Mouse (Mus musculus): ENCODE measurements at regions not wholly inside any gene's neighbourhood (a gene's known extent, or its start where the extent isn't known, plus 50 kb on each side); places are given as distances from the start of the nearest gene placed in this dataset.

DNA sequence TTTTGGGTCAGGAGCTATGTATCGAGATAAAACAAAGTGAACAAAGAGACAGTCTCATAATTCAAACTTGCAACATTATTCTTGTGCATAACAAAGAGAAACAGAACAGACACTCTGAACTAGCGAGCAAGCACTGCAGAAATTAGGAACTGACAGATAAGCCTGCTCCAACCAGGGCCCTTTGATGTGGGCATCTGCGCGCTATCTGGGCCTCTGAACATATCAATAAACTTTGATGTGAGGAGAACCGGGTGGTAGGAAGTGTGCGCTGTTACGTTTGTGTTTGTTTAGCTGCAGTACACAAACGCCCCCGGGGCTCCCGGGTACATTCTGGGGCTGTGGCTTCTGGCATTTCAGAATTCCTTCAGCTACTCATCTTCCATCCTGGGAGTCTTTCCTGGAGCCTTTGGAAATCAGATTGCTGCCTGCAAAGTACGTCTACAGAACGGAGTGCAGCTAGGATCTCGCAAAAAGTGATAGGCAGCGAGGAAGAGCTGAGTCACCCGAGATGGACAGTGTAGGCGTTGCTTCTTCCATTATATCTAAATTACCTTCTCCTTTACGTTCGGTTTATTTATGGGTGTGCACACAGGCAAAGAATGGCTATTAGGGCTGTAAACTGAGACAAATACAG is 232.0 kb downstream of the Sipa1l2 start:
- Histone ChIP-seq H3K4me3 (ENCODE audit: control insufficient read depth, low read depth, low read length) (no peak overlapping the region), H3K36me3 (ENCODE audit: control insufficient read depth, insufficient read depth, low read length) (no peaks in the 10 kb centered on the region), H3K27me3 (ENCODE audit: control insufficient read depth, insufficient read depth, low read length) (no peaks in the 10 kb centered on the region), H3K4me1 (ENCODE audit: control insufficient read depth, insufficient read depth, low read length) (peaks cover 4% of the 10 kb centered on the region), H3K27ac (ENCODE audit: control insufficient read depth, insufficient read depth, low read depth, low read length) (no peak overlapping the region)
- TF ChIP-seq POLR2A (IDR thresholded peaks at IDR 0.05; ENCODE audit: control insufficient read depth, low read depth, low read length), result no peak
- TF ChIP-seq CTCF (IDR thresholded peaks at IDR 0.05; ENCODE audit: control insufficient read depth, insufficient read depth, insufficient replicate concordance, low read depth, low read length), result no peak

DNA sequence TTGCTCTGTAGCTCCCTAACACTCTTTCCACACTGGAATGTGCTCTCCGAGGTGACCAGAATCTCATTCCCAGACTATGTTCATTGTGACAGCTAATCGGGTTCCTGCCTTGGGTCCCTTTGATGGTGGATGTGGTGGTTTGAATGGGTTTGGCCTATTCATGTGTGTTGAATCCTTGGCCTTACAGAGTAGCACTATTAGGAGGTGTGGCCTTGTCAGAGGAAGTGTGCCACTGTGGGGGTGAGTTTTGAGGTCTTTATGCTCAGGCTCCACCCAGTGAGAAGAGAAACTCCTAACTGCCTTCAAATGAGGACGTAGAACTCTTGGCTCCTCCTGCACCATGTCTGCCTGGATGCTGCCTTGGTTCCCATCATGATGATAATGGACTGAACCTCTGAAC is 232.8 kb downstream of the Sipa1l2 start:
- no peaks in the 10 kb centered on the region for H3K27me3 ChIP-seq (ENCODE audit: control insufficient read depth, insufficient read depth, low read length)
- H3K36me3 ChIP-seq (ENCODE audit: control insufficient read depth, insufficient read depth, low read length), result no peaks in the 10 kb centered on the region
- peaks cover 4% of the 10 kb centered on the region for H3K4me1 ChIP-seq (ENCODE audit: control insufficient read depth, insufficient read depth, low read length)
- no peak overlapping the region for H3K27ac ChIP-seq (ENCODE audit: control insufficient read depth, insufficient read depth, low read depth, low read length)
- no peak overlapping the region for H3K4me3 ChIP-seq (ENCODE audit: control insufficient read depth, low read depth, low read length)
- TF ChIP-seq POLR2A (IDR thresholded peaks at IDR 0.05; ENCODE audit: control insufficient read depth, low read depth, low read length), result no peak
- no peak for TF ChIP-seq CTCF (IDR thresholded peaks at IDR 0.05; ENCODE audit: control insufficient read depth, insufficient read depth, insufficient replicate concordance, low read depth, low read length)

DNA sequence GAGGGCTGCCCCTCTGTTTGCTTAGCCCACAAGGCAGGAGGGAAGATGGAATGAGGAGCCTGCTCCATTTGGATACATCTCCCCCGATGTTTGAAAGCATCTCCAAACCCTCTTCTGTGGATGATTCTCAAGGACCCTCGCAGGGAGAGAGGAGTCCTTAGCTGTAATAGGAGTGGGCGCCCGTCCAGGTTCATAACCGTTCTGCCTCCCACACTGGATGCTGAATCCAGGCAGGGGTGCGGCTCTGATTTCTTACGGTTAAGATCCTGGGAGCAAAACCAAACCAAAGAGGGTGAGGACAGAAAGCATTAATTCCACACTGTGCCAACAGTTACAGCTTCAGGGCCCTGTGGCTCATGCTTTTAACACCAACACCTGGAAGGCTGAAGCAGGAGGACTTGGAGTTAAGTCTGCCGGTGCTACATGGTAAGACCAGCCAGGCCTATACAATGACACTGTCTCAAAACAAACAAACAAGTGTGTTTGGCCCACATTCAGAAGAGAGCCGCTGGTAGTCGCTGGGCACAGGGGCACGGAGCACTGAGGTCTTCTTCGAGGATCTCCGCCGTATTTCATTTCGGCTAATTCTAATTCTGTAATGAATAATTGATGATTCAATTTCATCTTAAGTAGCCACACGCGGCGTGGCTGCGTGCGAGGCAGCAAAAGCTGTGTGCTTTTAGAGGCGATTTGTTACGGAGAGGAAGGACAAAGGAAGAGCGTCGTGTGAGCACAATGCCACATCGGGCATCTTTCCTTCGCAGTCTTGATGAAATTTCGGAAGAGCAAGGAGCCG is 233.8 kb downstream of the Sipa1l2 start:
- no peak overlapping the region for H3K27ac ChIP-seq (ENCODE audit: control insufficient read depth, insufficient read depth, low read depth, low read length)
- no peak for TF ChIP-seq POLR2A (IDR thresholded peaks at IDR 0.05; ENCODE audit: control insufficient read depth, low read depth, low read length)
- no peak for TF ChIP-seq CTCF (IDR thresholded peaks at IDR 0.05; ENCODE audit: control insufficient read depth, insufficient read depth, insufficient replicate concordance, low read depth, low read length)
- no peaks in the 10 kb centered on the region for H3K36me3 ChIP-seq (ENCODE audit: control insufficient read depth, insufficient read depth, low read length)
- H3K4me3 ChIP-seq (ENCODE audit: control insufficient read depth, low read depth, low read length), result no peak overlapping the region
- H3K4me1 ChIP-seq (ENCODE audit: control insufficient read depth, insufficient read depth, low read length), result no peaks in the 10 kb centered on the region
- H3K27me3 ChIP-seq (ENCODE audit: control insufficient read depth, insufficient read depth, low read length), result no peaks in the 10 kb centered on the region

DNA sequence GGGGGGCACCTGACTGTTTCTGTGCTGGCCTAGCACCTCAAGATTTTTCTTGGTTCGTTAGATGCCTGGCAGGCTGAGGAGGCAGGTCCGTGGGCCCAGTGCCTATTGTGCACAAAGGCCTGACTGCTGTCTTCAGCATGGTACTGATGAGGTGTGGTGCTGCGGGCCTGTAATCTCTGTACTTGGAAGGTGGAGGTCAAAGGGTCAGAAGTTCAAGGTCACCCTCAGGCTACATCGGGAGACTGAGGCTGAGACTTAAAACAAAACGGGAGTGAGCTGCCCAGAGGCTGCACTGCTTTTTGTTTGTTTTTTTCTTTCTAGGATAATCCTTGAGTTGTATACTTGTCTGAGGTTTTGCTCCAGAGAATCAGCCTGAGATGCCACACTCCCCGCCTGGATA is 234.4 kb downstream of the Sipa1l2 start:
- H3K27ac ChIP-seq (ENCODE audit: control insufficient read depth, insufficient read depth, low read depth, low read length), result no peak overlapping the region
- H3K4me1 ChIP-seq (ENCODE audit: control insufficient read depth, insufficient read depth, low read length), result no peaks in the 10 kb centered on the region
- H3K4me3 ChIP-seq (ENCODE audit: control insufficient read depth, low read depth, low read length), result no peak overlapping the region
- no peak for TF ChIP-seq CTCF (IDR thresholded peaks at IDR 0.05; ENCODE audit: control insufficient read depth, insufficient read depth, insufficient replicate concordance, low read depth, low read length)
- H3K36me3 ChIP-seq (ENCODE audit: control insufficient read depth, insufficient read depth, low read length), result no peaks in the 10 kb centered on the region
- no peaks in the 10 kb centered on the region for H3K27me3 ChIP-seq (ENCODE audit: control insufficient read depth, insufficient read depth, low read length)

DNA sequence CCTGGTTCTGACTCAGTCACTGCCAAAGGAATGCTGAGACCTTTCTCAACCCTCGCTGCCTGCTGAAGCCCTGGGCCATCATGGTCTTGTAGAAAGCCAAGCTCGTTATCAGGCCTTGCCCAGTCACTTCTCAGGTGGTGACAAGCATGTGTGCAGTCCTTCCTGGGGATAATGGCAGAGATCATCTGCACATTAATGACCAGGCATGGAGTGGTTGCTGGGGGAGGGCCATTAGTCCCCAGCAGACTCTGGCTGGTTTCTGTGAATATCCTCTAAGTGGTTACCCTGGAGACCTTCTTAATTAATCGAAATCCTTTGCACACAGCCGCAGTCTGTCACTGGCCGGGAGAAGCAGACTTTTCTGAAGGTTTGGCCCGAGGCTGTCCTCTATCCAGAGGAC is 239.0 kb downstream of the Sipa1l2 start:
- Histone ChIP-seq H3K27ac (ENCODE audit: control insufficient read depth, insufficient read depth, low read depth, low read length) (no peak overlapping the region), H3K4me3 (ENCODE audit: control insufficient read depth, low read depth, low read length) (no peak overlapping the region), H3K4me1 (ENCODE audit: control insufficient read depth, insufficient read depth, low read length) (no peaks in the 10 kb centered on the region), H3K27me3 (ENCODE audit: control insufficient read depth, insufficient read depth, low read length) (no peaks in the 10 kb centered on the region), H3K36me3 (ENCODE audit: control insufficient read depth, insufficient read depth, low read length) (no peaks in the 10 kb centered on the region)
- TF ChIP-seq POLR2A (IDR thresholded peaks at IDR 0.05; ENCODE audit: control insufficient read depth, low read depth, low read length) (no peak), CTCF (IDR thresholded peaks at IDR 0.05; ENCODE audit: control insufficient read depth, insufficient read depth, insufficient replicate concordance, low read depth, low read length) (no peak)

DNA sequence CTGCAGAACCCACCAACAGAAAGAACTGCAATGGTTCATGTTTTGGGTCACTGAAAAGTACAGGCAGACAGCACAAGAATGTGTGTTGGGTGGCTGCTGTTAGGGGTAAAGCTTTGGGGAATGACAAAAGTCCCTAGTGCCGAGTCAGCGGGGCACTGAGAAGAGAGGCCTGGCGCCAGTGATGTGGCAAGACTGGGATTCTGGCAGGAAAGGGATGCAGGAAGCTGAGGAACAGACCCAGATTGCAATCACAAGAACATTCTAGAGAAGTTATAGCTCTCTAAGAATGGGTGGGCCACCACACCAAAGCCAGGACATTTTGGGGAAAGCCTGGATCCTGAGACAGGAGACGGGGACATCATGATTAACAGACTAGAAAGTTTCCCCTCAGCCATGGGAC is 241.0 kb downstream of the Sipa1l2 start:
- no peaks in the 10 kb centered on the region for H3K4me1 ChIP-seq (ENCODE audit: control insufficient read depth, insufficient read depth, low read length)
- H3K27ac ChIP-seq (ENCODE audit: control insufficient read depth, insufficient read depth, low read depth, low read length), result no peak overlapping the region
- no peaks in the 10 kb centered on the region for H3K36me3 ChIP-seq (ENCODE audit: control insufficient read depth, insufficient read depth, low read length)
- no peaks in the 10 kb centered on the region for H3K27me3 ChIP-seq (ENCODE audit: control insufficient read depth, insufficient read depth, low read length)
- TF ChIP-seq CTCF (IDR thresholded peaks at IDR 0.05; ENCODE audit: control insufficient read depth, insufficient read depth, insufficient replicate concordance, low read depth, low read length), result no peak
- no peak for TF ChIP-seq POLR2A (IDR thresholded peaks at IDR 0.05; ENCODE audit: control insufficient read depth, low read depth, low read length)
- H3K4me3 ChIP-seq (ENCODE audit: control insufficient read depth, low read depth, low read length), result no peak overlapping the region

DNA sequence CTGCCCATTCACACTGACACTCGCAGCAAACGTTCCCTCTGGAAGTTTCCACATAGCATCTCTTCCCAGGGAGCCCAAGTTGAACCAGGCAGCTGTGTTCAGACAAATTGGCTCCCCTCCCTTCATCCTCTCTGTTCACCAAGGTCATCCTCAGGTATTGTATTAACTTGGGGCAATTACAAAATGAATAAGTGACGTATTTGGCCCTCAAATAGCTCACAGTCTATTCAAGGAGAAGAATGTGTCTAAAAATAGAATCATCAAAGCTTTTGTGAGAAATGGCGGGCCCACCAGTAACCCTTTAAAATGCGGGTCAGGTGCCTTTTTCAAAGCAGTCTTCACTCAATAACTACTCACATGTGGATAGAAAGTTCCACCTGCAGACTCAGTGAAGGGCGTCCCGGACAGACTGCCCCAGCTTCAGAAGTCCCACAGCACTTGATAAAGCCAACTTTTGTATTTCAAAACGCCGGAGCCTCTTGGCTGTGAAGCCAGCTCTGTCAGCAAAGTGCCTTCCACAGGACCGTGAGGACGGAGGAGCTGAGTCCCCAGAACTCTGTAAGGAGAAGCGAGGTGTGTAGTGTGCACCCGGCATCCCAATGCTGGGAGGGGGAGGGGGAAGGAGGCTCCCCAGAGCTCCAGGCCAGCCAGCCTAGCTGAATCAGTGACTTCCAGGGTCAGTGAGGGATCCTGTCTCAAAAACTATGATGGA is 241.9 kb downstream of the Sipa1l2 start:
- Histone ChIP-seq H3K36me3 (ENCODE audit: control insufficient read depth, insufficient read depth, low read length) (no peaks in the 10 kb centered on the region), H3K4me3 (ENCODE audit: control insufficient read depth, low read depth, low read length) (no peak overlapping the region), H3K27me3 (ENCODE audit: control insufficient read depth, insufficient read depth, low read length) (no peaks in the 10 kb centered on the region), H3K27ac (ENCODE audit: control insufficient read depth, insufficient read depth, low read depth, low read length) (no peak overlapping the region; the same call in 1 of the 2 replicates), H3K4me1 (ENCODE audit: control insufficient read depth, insufficient read depth, low read length) (no peaks in the 10 kb centered on the region)
- no peak for TF ChIP-seq CTCF (IDR thresholded peaks at IDR 0.05; ENCODE audit: control insufficient read depth, insufficient read depth, insufficient replicate concordance, low read depth, low read length)
- no peak for TF ChIP-seq POLR2A (IDR thresholded peaks at IDR 0.05; ENCODE audit: control insufficient read depth, low read depth, low read length)

All from testis, adult 2 months (tissue).